Mouse (Mus musculus) naive thymus-derived CD4-positive, alpha-beta T cell, adult 5 months (primary cell): ENCODE data around the gene Vmn1r226. TPM values are rescaled to one million over a fixed set of nuclear protein-coding genes. Genes with fewer than 3 reads are reported as not detected.

Source experiments
- polyA plus RNA-seq: library from polyadenylated mRNA; unstranded; fragments of 100-300 nt; shearing (Covaris generic); gene quantifications from one replicate; pipeline ENCODE4 v1.2.1, GENCODE M21; 2017

Vmn1r226 gene
- polyA plus RNA-seq: not detected

DNA sequence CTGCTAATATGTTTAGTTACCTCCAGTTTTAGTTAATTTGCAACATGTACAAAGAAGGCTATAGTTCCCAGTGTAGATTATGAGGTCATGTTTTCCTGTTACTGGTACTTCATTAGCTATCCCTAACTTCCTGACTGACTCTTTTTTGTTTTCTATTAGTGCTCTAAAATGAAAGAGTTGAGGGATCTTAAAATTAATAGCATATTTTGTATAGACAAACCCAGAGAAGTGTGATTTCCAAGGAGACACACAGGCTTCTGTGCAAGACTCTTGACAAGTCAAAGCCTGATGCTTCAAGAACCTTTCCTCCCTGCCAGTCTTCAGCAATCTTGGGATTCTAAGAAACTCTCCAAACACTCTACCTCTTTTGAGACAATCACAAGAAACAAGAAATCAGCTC is at the start of gene Vmn1r226:
TSS of gene Vmn1r226 (plus strand) at position 301 of the 400 bp plus-strand sequence.

DNA sequence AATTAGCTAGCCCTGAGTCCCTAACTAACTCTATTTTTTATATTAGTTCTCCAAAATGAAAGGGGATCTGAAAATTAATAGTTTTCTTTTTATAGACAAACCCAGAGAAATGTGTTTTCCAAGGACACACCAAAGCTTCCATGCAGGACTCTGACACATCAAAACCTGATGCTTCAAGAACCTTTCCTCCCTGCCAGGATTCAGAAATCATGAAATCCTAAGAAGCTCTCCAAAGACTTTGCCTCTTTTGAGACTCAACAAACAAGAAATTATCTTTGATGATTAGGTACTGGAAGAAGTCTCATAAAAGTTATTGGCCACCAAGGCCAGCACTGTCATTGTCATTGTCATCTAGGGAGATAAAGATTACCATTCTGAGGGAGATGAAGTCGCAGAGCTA is 46.9 kb downstream of the Vmn1r226 start, which contains the start of gene Vmn1r227:
TSS of gene Vmn1r227 (plus strand) at position 301 of the 400 bp plus-strand sequence.

Other genes with a start within 250 kb of the Vmn1r226 start
- gene Vmn2r108, start 201.5 kb upstream of the Vmn1r226 start, polyA plus RNA-seq: not detected
- gene Vmn1r225, start 184.7 kb upstream of the Vmn1r226 start, polyA plus RNA-seq: not detected
- gene Vmn2r109, start 118.1 kb upstream of the Vmn1r226 start, polyA plus RNA-seq: not detected
- not detected for gene Vmn2r110, start 86.4 kb upstream of the Vmn1r226 start, polyA plus RNA-seq
- not detected for gene Fpr-rs3, start 58.0 kb upstream of the Vmn1r226 start, polyA plus RNA-seq
- not detected for gene Vmn1r227, start 47.0 kb downstream of the Vmn1r226 start, polyA plus RNA-seq
- gene Vmn1r228, start 103.3 kb downstream of the Vmn1r226 start, polyA plus RNA-seq: not detected
- gene Vmn1r229, start 128.7 kb downstream of the Vmn1r226 start, polyA plus RNA-seq: not detected
- not detected for gene Vmn1r230, start 157.6 kb downstream of the Vmn1r226 start, polyA plus RNA-seq
- not detected for gene Vmn1r231, start 222.2 kb downstream of the Vmn1r226 start, polyA plus RNA-seq
- not detected for gene Vmn1r232, start 236.9 kb downstream of the Vmn1r226 start, polyA plus RNA-seq